Mouse (Mus musculus) heart, embryonic 14.5 days (tissue): ENCODE data around the gene Gm48551. TPM values are rescaled to one million over a fixed set of nuclear protein-coding genes. Genes with fewer than 3 reads are reported as not detected.

Source experiments
- ATAC-seq: fragments of 200-750 bp; cut with Nextera tagmentation; 2 replicates; pipeline ENCODE4 v1.8.0; 2017; ENCODE audit warnings: low read depth, moderate TSS enrichment; ENCODE audit not compliant: insufficient number of reproducible peaks, insufficient read depth, low FRiP score
- H3K27ac ChIP-seq, 2 experiments: fragments of 200-500 bp in 1 of 2; fragments of 300-500 bp in 1 of 2; sonication (generic) in 1 of 2; replicated peaks in 1 of 2; 2 replicates each; pipeline ENCODE4 v1.5.1; 2012 to 2014; ENCODE audit warnings: low read depth in 2 of 2, low read length in 2 of 2, control low read depth in 1 of 2, mild to moderate bottlenecking in 1 of 2, mixed read lengths in 1 of 2; ENCODE audit not compliant: control insufficient read depth in 1 of 2, insufficient read depth in 1 of 2
- H3K27me3 ChIP-seq: fragments of 300-500 bp; sonication (generic); 2 replicates; pipeline ENCODE4 v1.6.1; 2014; ENCODE audit warnings: mild to moderate bottlenecking, low read length, control low read depth; ENCODE audit not compliant: control insufficient read depth, insufficient read depth
- H3K36me3 ChIP-seq: fragments of 300-500 bp; sonication (generic); 2 replicates; pipeline ENCODE4 v1.6.1; 2014; ENCODE audit warnings: mild to moderate bottlenecking, control low read depth, low read length, mixed read lengths; ENCODE audit not compliant: control insufficient read depth, insufficient read depth
- H3K4me1 ChIP-seq, 2 experiments: fragments of 200-500 bp in 1 of 2; fragments of 300-500 bp in 1 of 2; sonication (generic) in 1 of 2; 2 replicates each; pipeline ENCODE4 v1.6.1; 2012 to 2014; ENCODE audit warnings: low read length in 2 of 2, control low read depth in 1 of 2, mixed read lengths in 1 of 2; ENCODE audit not compliant: control insufficient read depth in 2 of 2, insufficient read depth in 2 of 2
- H3K4me2 ChIP-seq: fragments of 300-500 bp; sonication (generic); 2 replicates; pipeline ENCODE4 v1.6.1; 2014; ENCODE audit warnings: mild to moderate bottlenecking, low read length
- H3K4me3 ChIP-seq, 2 experiments: fragments of 200-500 bp in 1 of 2; fragments of 300-500 bp in 1 of 2; sonication (generic) in 1 of 2; 2 replicates each; pipeline ENCODE4 v1.5.1; 2012 to 2014; ENCODE audit warnings: low read length in 2 of 2, mild to moderate bottlenecking in 2 of 2, control low read depth in 1 of 2, low read depth in 1 of 2, moderate library complexity in 1 of 2; ENCODE audit not compliant: control insufficient read depth in 1 of 2, insufficient read depth in 1 of 2
- H3K9ac ChIP-seq: fragments of 300-500 bp; sonication (generic); 2 replicates; pipeline ENCODE4 v1.6.1; 2014; ENCODE audit warnings: mild to moderate bottlenecking, low read length
- H3K9me3 ChIP-seq: fragments of 300-500 bp; sonication (generic); 2 replicates; pipeline ENCODE4 v1.6.1; 2016; ENCODE audit warnings: low read length, control low read depth; ENCODE audit not compliant: control insufficient read depth
- WGBS: fragments of 180-500 bp; shearing (Covaris S2); extraction: QIAGEN DNeasy Blood & Tissue Kit; methylation state at CpG from one replicate; pipeline ENCODE4 v1.1.7; 2014; 5-methylcytosine and 5-hydroxymethylcytosine counted together
- polyA plus RNA-seq: library from polyadenylated mRNA; unstranded; fragments of >200 nt; fragmentation: Nextera tagmentation; extraction: Ambion mirVana; gene quantifications from 2 replicates; pipeline ENCODE4 v1.2.1, GENCODE M21; 2014

The Gm48551 gene
- polyA plus RNA-seq, 1 experiment from 2014 or later = 1.7 TPM

DNA sequence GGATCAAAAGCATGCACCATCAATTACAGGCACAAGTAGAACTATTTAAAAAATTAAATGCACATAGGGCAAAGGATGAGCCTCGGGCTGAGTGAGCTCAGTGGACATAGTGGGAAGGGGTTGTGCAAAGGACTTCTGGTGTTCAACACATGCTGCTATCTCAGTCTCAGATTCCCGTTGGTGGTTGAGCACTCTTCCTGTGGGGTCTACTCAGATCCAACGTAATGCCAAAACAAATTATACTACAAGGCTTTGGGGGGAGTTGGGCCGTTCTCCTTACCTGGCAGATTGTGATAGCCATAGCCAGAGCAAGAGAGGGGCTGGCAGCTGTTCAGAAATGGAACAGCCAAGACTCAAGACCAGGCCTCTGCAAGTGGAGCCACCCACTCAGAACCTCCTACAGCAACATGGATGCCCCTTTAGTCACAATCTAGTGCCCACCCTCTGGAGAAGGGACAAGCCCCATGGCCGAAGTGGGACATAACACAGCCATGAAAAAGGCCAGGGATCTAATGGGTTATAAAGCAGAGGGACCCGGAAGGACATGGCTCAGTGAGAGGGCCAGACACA lies 4.4 kb upstream of the Gm48551 start:
- Histone ChIP-seq H3K9me3 (no peaks in the 10 kb centered on the region), H3K4me2 (no peak overlapping the region), H3K27me3 (no peaks in the 10 kb centered on the region), H3K4me1 (peaks cover 21 to 30% of the 10 kb centered on the region in 2 experiments), H3K27ac (no peak overlapping the region; a peak in 1 of 4 replicates), H3K9ac (no peak overlapping the region), H3K4me3 (no peak overlapping the region), H3K36me3 (peaks cover 14% of the 10 kb centered on the region)
- no peak for ATAC-seq
- WGBS = 86% methylated on average over 6 of the region's 6 CpGs

DNA sequence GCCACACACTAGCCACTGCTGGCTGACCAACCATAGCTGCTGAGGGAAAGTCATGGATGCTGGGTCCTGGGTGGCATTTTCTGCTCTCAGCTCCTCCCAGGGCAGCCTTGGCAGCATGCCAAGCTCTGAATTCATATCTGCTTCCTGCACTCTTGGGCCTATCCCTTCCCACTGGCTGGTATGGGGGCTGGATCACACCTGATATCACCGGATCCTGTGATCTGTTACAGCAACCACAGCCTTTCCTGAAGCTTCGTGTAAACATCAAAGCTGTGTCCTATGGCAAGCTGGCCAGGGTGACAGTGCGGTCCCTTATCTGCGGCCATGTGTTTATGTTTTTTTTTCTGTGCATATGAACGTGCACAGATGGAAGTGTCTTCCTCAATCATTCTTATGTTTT lies 2.2 kb upstream of the Gm48551 start:
- ATAC-seq = no peak
- Histone ChIP-seq H3K9me3 (no peaks in the 10 kb centered on the region), H3K27me3 (no peaks in the 10 kb centered on the region), H3K4me1 (peaks cover 20 to 27% of the 10 kb centered on the region in 2 experiments), H3K4me2 (no peak overlapping the region), H3K36me3 (peaks cover 14% of the 10 kb centered on the region), H3K4me3 (no peak overlapping the region), H3K9ac (peak overlapping the region; percentile 10; the same call in 1 of the 2 replicates), H3K27ac (peak overlapping the region; percentile 14 to 24)
- 29% methylated on average over 5 of the region's 5 CpGs for WGBS

DNA sequence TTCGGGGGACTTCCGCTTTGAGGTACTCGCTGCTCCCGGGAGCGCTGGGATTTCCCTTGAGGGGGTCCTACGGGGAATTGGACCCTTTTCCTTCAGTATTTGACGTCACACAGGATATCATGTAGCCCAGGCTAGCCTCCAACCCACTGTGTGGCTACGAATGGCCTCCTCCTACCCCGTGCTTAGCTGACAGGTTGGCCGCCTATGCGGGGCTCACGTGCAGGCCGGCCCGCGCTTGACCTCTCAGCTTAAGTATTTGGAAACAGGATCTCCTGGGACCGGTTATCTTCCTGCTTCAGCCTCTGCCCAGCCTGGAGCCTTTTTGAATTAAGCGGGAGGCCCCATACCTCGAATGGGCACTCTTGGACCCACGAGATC lies 328 bp downstream of the Gm48551 start:
- peak overlapping the region; percentile 72 to 86 for H3K27ac ChIP-seq

DNA sequence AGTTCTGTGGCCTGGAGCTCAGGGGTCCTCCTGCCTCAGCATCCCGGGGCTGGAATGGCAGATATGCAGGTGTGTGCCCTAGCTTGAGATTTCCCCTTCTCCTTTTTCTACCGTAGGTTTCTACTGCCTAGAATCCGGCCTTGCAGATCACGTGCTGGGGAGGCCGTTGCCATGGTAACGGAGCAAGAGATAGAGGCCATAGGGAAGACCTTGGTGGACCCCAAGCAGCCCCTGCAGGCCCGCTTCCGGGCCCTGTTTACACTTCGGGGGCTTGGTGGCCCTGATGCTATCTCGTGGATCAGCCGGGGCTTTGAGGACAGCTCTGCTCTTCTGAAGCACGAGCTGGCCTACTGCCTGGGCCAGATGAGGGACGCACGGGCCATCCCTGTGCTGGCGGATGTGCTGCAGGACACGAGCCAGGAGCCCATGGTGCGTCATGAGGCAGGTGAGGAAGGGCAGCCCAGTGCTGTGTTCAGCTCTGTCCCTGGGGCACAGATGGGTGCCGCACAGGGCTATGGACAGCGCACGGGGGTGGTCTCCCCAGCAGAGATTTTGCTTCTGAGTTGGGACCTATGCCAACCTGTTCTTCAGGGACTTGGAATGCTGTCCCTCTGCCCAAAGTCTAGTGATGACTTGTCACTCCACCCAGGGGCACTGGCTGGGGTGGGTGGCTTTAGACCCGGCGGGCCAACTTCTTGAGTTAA lies 1.5 kb downstream of the Gm48551 start:
- no peak for ATAC-seq

More for the DNA sequence above, 328 bp downstream of the Gm48551 start:
- Histone ChIP-seq H3K36me3 (peaks cover 38% of the 10 kb centered on the region), H3K4me3 (peak overlapping the region; percentile 70 to 92), H3K9me3 (no peaks in the 10 kb centered on the region), H3K4me1 (peaks cover 16 to 24% of the 10 kb centered on the region in 2 experiments), H3K9ac (peak overlapping the region; percentile 93), H3K4me2 (peak overlapping the region; percentile 89), H3K27me3 (no peaks in the 10 kb centered on the region)
- peak; percentile 2; the same call in 1 of the 2 replicates for ATAC-seq
- under 1% methylated on average over 19 of the region's 19 CpGs for WGBS

DNA sequence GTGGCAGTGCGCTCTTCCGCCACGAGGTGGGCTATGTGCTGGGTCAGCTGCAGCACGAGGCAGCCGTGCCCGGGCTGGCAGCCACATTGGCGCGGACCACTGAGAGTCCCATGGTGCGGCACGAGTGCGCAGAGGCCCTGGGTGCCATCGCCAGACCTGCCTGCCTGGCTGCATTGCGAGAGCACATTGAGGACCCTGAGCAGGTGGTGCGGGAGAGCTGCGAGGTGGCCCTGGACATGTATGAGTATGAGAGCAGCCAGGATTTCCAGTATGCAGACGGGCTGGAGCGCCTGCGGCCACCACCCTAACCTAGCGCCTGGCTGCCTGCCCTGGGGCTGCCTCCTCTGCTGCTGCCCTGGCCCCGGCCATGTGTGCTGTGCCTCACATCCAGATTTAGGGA lies 3.5 kb downstream of the Gm48551 start:
- no peak overlapping the region for H3K4me2 ChIP-seq
- H3K36me3 ChIP-seq = peaks cover 38% of the 10 kb centered on the region
- WGBS = 95% methylated on average over 20 of the region's 20 CpGs
- no peaks in the 10 kb centered on the region for H3K27me3 ChIP-seq
- H3K4me1 ChIP-seq = peaks cover 8 to 22% of the 10 kb centered on the region in 2 experiments
- no peak overlapping the region for H3K9ac ChIP-seq
- H3K4me3 ChIP-seq = no peak overlapping the region
- no peaks in the 10 kb centered on the region for H3K9me3 ChIP-seq
- ATAC-seq = no peak
- H3K27ac ChIP-seq = no peak overlapping the region

More for the DNA sequence above, 1.5 kb downstream of the Gm48551 start:
- H3K9ac ChIP-seq = no peak overlapping the region
- H3K4me2 ChIP-seq = peak overlapping the region; percentile 89
- H3K4me3 ChIP-seq = peak overlapping the region in 1 of 2 experiments; percentile 92; a peak in 1 of 4 replicates
- peaks cover 38% of the 10 kb centered on the region for H3K36me3 ChIP-seq
- no peaks in the 10 kb centered on the region for H3K27me3 ChIP-seq
- H3K9me3 ChIP-seq = no peaks in the 10 kb centered on the region
- no peak overlapping the region for H3K27ac ChIP-seq
- WGBS = 80% methylated on average over 22 of the region's 22 CpGs
- H3K4me1 ChIP-seq = peaks cover 16 to 29% of the 10 kb centered on the region in 2 experiments

DNA sequence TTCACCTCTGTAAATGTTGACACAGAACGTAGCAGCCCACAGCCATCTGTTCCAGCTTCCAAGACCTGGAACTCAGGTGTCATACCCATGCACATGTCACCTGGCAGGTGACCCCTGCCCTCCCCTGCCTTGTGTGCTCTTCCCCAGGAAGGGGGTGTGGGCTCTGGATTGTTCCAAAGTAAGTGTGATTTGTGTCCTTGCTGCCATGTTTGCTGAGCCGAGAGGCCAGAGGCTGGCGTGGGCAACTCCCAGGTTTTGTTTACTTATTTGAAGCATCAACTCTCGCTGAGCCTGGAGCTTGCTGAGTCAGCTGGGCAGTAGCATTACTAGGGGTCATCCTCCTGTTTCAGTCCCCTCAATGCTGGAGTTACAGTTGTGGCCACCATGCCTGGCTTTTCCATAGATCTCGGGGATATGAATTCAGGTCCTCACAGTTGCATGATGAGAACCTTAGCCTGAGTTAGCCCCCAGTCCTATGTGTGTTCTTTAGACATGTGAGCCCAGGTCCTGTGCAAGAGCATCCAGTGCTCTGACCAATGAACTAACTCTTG lies 4.3 kb downstream of the Gm48551 start, which contains the start of gene Gm48552:
TSS of gene Gm48552 (plus strand) at position 501 of the 551 bp plus-strand sequence.
- WGBS = 85% methylated on average over 5 of the region's 5 CpGs
- Histone ChIP-seq H3K36me3 (peaks cover 38% of the 10 kb centered on the region), H3K4me2 (no peak within 1 kb of the TSS), H3K9me3 (no peaks in the 10 kb centered on the region), H3K27me3 (no peaks in the 10 kb centered on the region), H3K27ac (peak within 1 kb of the TSS; percentile 17 to 68; a peak in 3 of 4 replicates), H3K4me3 (no peak within 1 kb of the TSS), H3K4me1 (peaks cover 13 to 30% of the 10 kb centered on the region in 2 experiments), H3K9ac (peak within 1 kb of the TSS; percentile 12; the same call in 1 of the 2 replicates)
- ATAC-seq = no peak

DNA sequence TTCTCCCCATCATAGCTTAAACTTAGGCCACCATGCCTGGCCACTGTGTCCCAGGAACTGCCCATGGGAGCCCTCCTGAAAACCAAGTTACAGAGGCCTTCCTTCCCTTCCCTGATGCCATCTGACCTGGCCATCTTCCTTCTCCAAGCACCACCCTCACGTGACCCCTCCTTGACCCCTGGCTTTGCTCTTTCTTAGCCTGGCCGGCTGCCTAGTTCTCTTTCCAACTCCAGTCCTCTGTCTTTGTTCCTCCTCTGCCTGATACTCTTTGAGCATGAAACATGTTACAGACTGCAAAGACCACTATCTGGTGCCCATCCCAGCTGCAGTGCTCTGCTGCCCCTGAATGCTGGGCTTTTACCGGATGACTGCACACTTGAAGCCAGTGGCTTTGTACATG lies 5.1 kb downstream of the Gm48551 start:
- no peak for ATAC-seq
- peaks cover 38% of the 10 kb centered on the region for H3K36me3 ChIP-seq
- H3K27ac ChIP-seq = peak overlapping the region; percentile 17 to 68; a peak in 3 of 4 replicates
- WGBS = 52% methylated on average over 3 of the region's 3 CpGs
- no peak overlapping the region for H3K4me3 ChIP-seq
- H3K4me2 ChIP-seq = no peak overlapping the region
- no peaks in the 10 kb centered on the region for H3K27me3 ChIP-seq
- peak overlapping the region; percentile 12; the same call in 1 of the 2 replicates for H3K9ac ChIP-seq
- no peaks in the 10 kb centered on the region for H3K9me3 ChIP-seq
- H3K4me1 ChIP-seq = peaks cover 16 to 37% of the 10 kb centered on the region in 2 experiments
